In the genomic region with DNA sequence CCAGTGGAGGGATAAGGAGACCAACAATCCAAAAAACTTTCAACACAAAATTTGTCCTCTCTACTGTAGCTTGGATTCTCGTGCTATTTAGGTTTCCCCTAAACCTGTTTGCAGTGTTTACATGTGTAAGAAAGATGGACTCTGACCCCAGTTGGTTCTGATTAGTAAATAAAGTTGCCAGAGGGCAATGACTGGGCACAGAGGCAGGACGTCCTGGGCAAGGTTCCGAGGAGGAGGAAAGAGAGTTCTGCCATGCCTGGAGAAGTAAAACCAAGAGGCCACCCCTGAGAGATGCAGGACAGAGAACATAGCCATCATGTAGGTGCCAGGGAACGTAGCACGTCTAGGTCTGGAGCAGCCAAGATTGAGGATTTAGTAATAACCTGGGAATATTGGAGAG, we compare ENCODE assay signal across 17 mouse cellular contexts.
"Had no signal": no experiment of that assay in that cellular context is flagged by ENCODE, and none has a peak within 500 bp of the region (broad histone marks: within the 10 kb centered on the region; RNA-seq: fewer than 3 reads in every experiment).

No protein-coding gene starts in this region.

- H3K4me1 ChIP-seq: kidney, embryonic 15.5 days; limb, embryonic 10.5 days; limb, embryonic 13.5 days; liver, embryonic 12.5 days; liver, embryonic 15.5 days had no signal

- H3K27ac ChIP-seq: kidney, embryonic 15.5 days; layer of hippocampus, adult 2 months; limb, embryonic 10.5 days; limb, embryonic 13.5 days; liver, embryonic 12.5 days; liver, embryonic 15.5 days had no signal

- H3K9ac ChIP-seq: kidney, embryonic 15.5 days; limb, embryonic 13.5 days; liver, embryonic 12.5 days; liver, embryonic 15.5 days had no signal

- ATAC-seq: inflammation-experienced regulatory T-cells, adult 6 months; intestine, embryonic 16.5 days; liver, embryonic 12.5 days had no signal

- H3K4me2 ChIP-seq: kidney, embryonic 15.5 days; limb, embryonic 13.5 days; liver, embryonic 12.5 days; liver, embryonic 15.5 days; midbrain, embryonic 11.5 days had no signal

- H3K27me3 ChIP-seq: kidney, embryonic 15.5 days; limb, embryonic 13.5 days; liver, embryonic 12.5 days; liver, embryonic 15.5 days had no signal

- H3K4me3 ChIP-seq: kidney, embryonic 15.5 days; layer of hippocampus, adult 2 months; limb, embryonic 10.5 days; limb, embryonic 13.5 days; liver, embryonic 12.5 days; liver, embryonic 15.5 days had no signal

- H3K9me3 ChIP-seq: kidney, embryonic 15.5 days; limb, embryonic 10.5 days; limb, embryonic 13.5 days; liver, embryonic 12.5 days; liver, embryonic 15.5 days had no signal

- DNase-seq: layer of hippocampus, adult 9-11 months; lung, adult 2 months; lung, postnatal 14 days; lung, postnatal 4 days; midbrain, embryonic 14.5 days; thymus, adult 2 months; thymus, postnatal 14 days; thymus, postnatal 4 days had no signal
